Mouse (Mus musculus): ENCODE results near the gene Prkcsh.

Gene Prkcsh

DNA sequence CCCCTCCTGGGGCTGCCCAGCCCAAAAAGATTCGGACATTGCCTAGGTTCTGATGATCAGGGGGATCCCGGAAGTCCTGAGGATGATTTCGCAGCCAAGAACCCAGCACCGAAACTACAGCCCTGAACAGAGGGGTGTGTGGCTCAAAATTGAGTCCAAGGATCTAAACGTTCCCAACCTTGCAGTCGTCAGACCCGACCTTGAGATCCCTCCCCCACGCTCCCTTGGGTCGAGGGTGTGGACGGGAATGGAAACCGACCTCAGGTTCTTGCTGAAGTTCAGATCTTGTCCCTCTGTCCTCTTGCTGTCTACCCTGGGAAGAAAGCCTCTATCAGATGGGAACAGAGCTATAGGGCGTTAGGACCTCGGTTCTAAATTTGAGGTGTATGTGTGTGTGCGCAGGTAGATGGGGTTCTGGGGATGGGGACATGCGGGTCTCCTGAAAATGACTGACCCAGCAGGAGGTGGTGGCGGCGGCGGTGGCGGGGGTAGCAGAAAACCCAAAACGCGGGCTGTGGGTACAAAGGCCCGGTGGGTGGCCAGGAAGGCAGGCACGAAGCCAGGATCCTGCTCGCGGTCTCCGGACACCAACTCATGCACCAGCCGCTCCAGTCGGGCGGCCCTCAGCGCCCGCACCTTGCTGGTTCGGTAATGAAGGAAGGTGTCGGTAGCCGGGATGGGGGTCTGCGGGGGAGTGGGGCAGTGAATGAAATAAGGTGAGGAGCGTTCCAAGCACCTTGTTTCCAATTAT lies 14.8 kb upstream of the Prkcsh start:
- DNase-seq (ENCODE audit: low read depth, low spot score) = no peak

DNA sequence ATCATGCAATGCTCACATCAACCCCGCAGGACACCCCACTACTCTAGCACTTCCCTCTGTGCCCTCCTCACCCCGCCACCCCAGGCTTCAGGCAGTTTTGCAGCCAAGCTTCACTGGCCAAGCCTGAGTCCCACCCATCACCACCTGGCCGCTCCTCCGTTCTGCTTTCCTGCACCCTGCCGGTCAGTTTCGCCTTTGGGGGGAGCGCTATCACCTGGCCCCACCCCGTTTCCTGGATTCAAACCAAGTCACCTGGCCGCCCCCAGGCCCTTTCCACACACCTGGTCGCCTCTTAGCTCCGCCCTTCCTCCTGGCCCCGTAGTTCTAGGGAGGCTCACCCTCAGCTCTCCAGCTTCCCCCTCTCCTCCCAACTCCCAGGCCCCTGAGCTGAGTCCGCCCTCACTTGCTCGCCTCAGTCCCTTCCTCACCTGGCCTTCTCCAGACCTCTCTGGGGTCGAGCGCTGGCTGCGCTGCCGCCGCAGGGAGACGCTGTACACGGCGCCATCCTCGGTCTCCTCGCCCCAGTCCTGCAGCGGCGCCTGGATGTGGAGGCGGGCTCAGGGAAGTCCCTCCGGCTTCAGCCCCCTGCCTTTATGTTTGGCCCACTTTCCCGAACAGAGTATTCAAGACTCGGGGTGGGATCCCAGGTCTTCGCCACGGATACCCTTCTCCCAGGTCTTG lies 14.0 kb upstream of the Prkcsh start:
- no peak for DNase-seq (ENCODE audit: low read depth, low spot score)

DNA sequence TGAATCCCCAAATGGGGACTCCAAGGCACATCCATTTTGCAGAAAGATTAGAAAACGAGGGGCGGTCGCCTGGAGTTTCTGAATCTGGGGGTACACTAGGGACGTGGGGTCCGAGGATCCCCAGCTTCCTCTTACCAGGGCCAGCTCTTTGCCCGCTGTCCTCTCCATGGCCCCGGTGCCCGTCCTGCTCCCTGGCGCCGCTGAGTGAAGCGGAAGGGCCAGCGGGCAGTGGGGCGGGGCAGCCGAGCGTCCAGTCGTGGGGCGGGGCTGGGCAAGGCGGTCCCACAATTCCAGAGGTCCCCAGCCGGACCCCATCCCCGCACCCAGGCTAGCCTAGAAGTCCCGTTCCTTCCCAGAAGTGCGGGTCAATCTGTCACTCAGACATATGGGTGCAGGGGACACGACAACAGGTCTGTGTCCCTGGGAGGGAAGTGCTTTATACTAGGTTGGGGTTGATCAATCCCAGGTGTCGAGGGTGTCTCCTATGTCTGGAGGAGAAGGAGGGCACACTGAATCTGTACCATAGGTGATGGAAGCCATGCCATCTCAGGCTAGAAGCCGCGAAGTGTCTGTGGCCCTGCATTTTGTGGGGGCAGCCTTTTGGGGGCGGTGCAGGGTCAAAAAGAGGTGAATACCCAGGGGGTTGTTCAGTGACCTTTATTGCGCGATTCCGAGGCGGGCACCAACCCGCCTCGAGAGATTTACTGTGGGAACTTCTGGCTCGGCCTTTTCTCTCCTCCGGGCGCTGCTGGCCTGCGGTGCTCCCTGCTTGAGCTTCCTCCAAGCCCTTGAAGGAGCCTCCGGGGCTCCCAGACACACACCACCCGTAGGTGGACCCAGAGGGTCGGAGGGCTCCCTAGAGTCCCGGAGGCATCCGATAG lies 13.1 kb upstream of the Prkcsh start, which contains the start of gene Rgl3:
TSS of gene Rgl3 (minus strand) at position 217 of the 881 bp plus-strand sequence.
- no peak for DNase-seq (ENCODE audit: low read depth, low spot score)

DNA sequence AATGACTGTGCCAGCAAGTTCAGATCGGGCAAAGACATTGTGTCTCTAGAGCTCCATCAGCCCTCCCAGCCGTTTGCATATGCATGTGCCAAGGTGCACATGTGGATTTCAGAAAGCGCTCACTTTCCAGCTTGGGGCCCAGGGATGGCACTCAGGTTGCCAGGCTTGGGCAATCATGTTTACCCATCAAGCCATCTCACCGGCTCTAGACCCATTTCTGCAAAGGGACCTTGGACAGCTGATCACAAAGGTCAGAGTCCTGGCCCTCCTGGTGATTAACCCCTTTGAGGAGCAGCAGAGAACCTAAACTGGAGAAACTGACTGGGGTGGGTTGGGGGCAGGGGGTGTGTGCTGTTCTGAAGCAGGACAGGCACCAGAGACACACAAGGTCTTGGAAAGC lies 10.4 kb upstream of the Prkcsh start:
- DNase-seq (ENCODE audit: low read depth, low spot score) = no peak

DNA sequence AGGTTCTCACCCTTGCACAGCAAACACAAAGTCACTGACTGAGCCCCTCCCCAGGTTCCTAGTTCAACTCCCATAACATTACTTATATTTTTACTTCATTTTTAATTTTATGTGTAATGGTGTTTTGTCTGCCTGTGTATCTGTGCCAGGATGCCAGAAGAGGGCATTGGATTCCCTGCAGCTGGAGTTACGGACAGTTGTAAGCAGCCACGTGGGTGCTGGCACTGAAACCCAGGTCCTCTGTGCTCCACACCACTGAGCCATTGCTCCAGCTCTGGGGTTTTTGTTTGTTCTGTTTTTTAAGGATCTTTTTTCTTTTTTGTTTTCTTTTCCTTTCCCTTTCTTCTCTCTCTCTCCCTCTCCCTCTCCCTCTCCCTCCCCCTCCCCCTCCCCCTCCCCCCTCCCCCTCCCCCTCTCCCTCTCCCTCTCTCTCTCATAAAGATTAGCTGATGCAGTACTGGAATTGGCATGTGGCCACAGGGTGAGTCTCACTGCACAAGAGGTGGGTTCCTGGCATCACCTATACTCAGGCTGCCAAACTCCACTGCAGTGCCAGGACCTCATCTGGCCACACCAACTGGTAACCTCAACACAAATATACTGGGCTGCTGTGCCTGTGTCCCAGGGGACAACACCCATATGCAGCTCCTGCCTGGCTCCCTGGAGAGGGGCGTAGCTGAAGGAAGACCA lies 6.3 kb upstream of the Prkcsh start:
- no peak for DNase-seq (ENCODE audit: low read depth, low spot score)

GRCm38 (mm10) chr9:22000296-22000695 lies 2.3 kb upstream of the Prkcsh start:
- DNase-seq (ENCODE audit: low read depth, low spot score) = no peak

GRCm38 (mm10) chr9:22001633-22002032 lies 973 bp upstream of the Prkcsh start:
- DNase-seq (ENCODE audit: low read depth, low spot score) = no peak

DNA sequence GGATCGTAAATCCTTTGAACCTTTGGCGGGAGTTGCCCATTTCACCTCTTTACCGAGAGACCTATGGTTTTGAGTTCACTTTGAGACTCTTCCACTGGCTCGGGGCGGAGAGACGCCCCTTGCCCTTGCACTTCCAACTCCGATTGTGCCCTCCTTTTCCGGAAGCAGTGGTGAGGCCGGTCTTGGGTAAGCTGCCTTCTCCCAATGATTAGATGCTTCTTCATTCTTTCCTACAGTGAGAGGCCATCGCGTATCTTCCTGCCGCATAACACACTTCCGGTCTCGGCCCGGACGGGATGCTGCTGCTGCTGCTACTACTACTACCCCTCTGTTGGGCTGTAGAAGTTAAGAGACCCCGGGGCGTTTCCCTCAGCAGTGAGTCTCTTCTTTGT lies 553 bp downstream of the Prkcsh start:
- DNase-seq (ENCODE audit: low read depth, low spot score) = no peak

DNA sequence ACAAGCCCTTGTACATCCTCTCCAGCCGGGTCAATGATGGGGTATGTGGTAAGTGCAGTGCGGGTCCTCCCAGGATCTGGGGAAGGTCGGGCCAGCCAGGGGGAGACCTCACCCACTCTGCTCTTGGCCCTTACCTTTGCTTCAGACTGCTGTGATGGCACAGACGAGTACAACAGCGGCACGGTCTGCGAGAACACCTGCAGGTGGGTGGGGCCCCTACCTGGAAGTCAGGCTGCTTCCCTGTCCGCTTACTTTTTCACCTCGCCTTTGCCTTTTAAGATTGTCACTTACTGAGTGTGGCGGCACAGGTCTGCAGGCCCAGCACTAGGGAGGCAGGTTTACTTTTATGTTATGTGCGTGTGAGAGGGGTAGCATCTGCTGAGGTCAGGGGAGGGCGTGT lies 1.9 kb downstream of the Prkcsh start:
- no peak for DNase-seq (ENCODE audit: low read depth, low spot score)

- no peak for DNase-seq (ENCODE audit: low read depth, low spot score)
Measured at GRCm38 (mm10) chr9:22011055-22011454, 8.4 kb downstream of the Prkcsh start.

GRCm38 (mm10) chr9:22012731-22013130 lies 10.1 kb downstream of the Prkcsh start:
- no peak for DNase-seq (ENCODE audit: low read depth, low spot score)

GRCm38 (mm10) chr9:22016245-22016644 lies 13.6 kb downstream of the Prkcsh start:
- DNase-seq (ENCODE audit: low read depth, low spot score) = no peak

DNA sequence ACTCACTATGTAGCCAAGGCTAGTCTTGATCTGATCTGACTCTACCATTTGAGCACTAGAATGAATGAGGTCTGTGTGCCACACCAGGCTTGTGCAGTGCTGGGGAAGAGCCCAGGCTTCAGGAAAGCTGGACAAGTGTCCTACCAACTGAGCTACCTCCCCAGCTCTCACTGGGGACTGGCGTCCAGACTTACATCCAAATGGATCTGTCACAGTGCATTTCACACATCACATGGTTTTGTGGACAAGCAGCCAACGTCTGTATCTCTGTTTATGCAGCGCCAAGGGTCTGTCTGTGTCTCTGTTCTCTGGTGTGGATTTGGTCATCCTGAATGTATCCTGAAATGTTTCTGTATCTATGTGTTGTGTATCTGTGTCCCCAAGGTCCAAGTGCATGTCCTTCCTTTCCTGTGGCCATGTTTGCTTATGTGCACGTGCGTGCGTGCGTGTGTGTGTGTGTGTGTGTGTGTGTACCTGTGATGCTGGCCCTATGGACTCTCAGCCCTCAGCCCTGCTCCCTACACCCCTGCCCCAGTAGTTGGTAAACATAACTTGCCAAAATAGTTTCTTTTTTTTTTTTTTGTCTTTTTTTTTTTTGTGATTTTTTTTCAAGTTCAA lies 14.7 kb downstream of the Prkcsh start:
- no peak for DNase-seq (ENCODE audit: low read depth, low spot score)

- DNase-seq (ENCODE audit: low read depth, low spot score) = no peak
Measured at GRCm38 (mm10) chr9:22024592-22024991, 22.0 kb downstream of the Prkcsh start.

GRCm38 (mm10) chr9:22028467-22028866 lies 25.9 kb downstream of the Prkcsh start:
- DNase-seq (ENCODE audit: low read depth, low spot score) = no peak

DNA sequence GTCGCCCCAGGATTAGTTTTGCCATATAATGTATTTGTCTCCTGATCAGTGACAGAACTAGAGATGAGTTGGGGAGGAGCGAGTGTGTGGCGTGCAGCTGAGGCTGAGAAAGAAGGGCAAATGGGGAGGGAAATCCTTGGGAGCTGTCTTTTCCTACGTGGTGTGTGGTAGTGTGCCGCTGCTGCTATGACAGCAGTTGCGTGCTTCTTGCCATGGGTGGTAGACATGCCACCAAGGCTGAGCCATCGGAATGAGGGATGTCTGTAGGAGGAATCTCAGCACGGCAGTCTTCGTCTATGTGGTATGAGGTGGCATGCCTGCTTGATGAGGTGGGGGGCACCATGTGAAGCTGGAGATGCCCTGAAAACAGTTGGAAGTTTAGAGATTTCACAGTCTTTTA lies 27.8 kb downstream of the Prkcsh start:
- DNase-seq (ENCODE audit: low read depth, low spot score) = no peak

DNA sequence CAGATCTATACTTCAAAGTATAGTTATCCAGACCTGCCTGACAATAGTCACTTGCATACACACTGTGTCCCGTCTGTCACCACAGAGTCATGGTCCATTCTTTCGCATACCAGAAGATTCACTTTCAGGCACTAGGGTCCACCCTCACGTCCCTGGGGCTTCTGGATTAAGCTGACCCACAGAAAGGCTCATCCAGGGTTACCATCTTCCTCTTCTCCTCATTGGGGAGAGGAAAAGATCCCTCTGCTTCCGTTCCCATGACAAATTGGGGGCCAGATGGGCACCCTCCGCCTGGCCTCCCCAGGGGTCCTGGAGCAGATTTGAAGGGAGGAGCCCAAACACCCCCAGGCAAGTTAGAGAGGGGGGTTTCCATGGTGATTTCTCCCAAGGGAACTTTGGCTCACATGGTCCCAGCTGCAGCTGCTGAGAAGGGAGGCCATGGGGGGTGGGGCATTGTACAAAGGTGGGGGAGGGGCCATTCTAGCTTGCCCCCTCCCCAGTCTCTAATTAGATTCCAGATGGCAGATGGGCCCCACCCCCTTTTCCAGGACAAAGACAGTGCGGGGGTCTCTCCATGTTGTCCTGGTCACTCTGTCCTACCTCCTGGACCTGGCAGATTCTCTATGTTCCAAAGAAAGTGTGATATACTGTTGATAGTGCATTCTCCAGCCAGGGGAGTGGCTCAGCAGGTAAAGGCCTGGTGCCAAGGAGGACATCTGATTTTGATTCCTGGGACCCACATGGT lies 32.9 kb downstream of the Prkcsh start:
- no peak for DNase-seq (ENCODE audit: low read depth, low spot score)

GRCm38 (mm10) chr9:22037826-22038225 lies 35.2 kb downstream of the Prkcsh start:
- DNase-seq (ENCODE audit: low read depth, low spot score) = no peak

- DNase-seq (ENCODE audit: low read depth, low spot score) = no peak
Measured at GRCm38 (mm10) chr9:22041832-22042231, 39.2 kb downstream of the Prkcsh start.

- no peak for DNase-seq (ENCODE audit: low read depth, low spot score)
Measured at GRCm38 (mm10) chr9:22047329-22047728, 44.7 kb downstream of the Prkcsh start.

GRCm38 (mm10) chr9:22049315-22049714 lies 46.7 kb downstream of the Prkcsh start:
- DNase-seq (ENCODE audit: low read depth, low spot score) = no peak
